Mouse (Mus musculus): ENCODE data around the gene Gab3. TPM values are rescaled to one million over a fixed set of nuclear protein-coding genes. Genes with fewer than 3 reads are reported as not detected.
A peak's percentile ranks its signal among the peaks of the same experiment; 100 is the strongest.

The Gab3 gene
- total and polyA plus RNA-seq, 3 experiments: 1.1 to 1.3 (median 1.2) TPM

- no peaks in the 10 kb centered on the region for H3K36me3 ChIP-seq (ENCODE audit: control insufficient read depth, insufficient read depth, low read length)
- WGBS: 70% methylated on average over 3 of the region's 3 CpGs
Measured at GRCm38 (mm10) chrX:75125606-75126005, 40.3 kb upstream of the Gab3 start.

GRCm38 (mm10) chrX:75115550-75115949, 30.3 kb upstream of the Gab3 start:
- Histone ChIP-seq H3K79me2 (replicated peaks; ENCODE audit: control insufficient read depth, insufficient read depth, low read length) (no peaks in the 10 kb centered on the region), H3K9ac (ENCODE audit: low read depth, low read length) (no peak overlapping the region)
- intact Hi-C loops (cut with DNase I): no loop called here

More at GRCm38 (mm10) chrX:75125606-75126005, 40.3 kb upstream of the Gab3 start:
- Histone ChIP-seq H3K4me1 (ENCODE audit: control insufficient read depth, insufficient read depth, low read length) (no peaks in the 10 kb centered on the region; the same call in 1 of the 2 replicates), H3K79me2 (replicated peaks; ENCODE audit: control insufficient read depth, insufficient read depth, low read length) (no peaks in the 10 kb centered on the region), H3K27ac (no peak overlapping the region), H3K9ac (ENCODE audit: low read depth, low read length) (no peak overlapping the region), H3K4me3 (no peak overlapping the region), H3K27me3 (ENCODE audit: control insufficient read depth, insufficient read depth, low read length) (no peaks in the 10 kb centered on the region)
- intact Hi-C loops (cut with DNase I): no loop called here
- no peak for DNase-seq
- TF ChIP-seq EP300 (IDR thresholded peaks at IDR 0.05; ENCODE audit: insufficient read depth, low read depth, low read length) (no peak), POLR2A (IDR thresholded peaks at IDR 0.05; ENCODE audit: insufficient read depth, low read depth, low read length) (no peak), CTCF (IDR thresholded peaks at IDR 0.05) (no peak)

GRCm38 (mm10) chrX:75102293-75102692, 17.0 kb upstream of the Gab3 start:
- H3K4me1 ChIP-seq (ENCODE audit: control insufficient read depth, insufficient read depth, low read length): no peaks in the 10 kb centered on the region
- H3K27me3 ChIP-seq (ENCODE audit: control insufficient read depth, insufficient read depth, low read length): no peaks in the 10 kb centered on the region
- H3K36me3 ChIP-seq (ENCODE audit: control insufficient read depth, insufficient read depth, low read length): no peaks in the 10 kb centered on the region
- DNase-seq: no peak
- intact Hi-C loops (cut with DNase I): no loop called here
- H3K9ac ChIP-seq (ENCODE audit: low read depth, low read length): no peak overlapping the region
- H3K27ac ChIP-seq: no peak overlapping the region
- WGBS: 84% methylated on average over 6 of the region's 6 CpGs
- TF ChIP-seq CTCF (IDR thresholded peaks at IDR 0.05) (no peak), POLR2A (IDR thresholded peaks at IDR 0.05; ENCODE audit: insufficient read depth, low read depth, low read length) (no peak), EP300 (IDR thresholded peaks at IDR 0.05; ENCODE audit: insufficient read depth, low read depth, low read length) (no peak)
- H3K79me2 ChIP-seq (replicated peaks; ENCODE audit: control insufficient read depth, insufficient read depth, low read length): no peaks in the 10 kb centered on the region
- H3K4me3 ChIP-seq: no peak overlapping the region

More at GRCm38 (mm10) chrX:75115550-75115949, 30.3 kb upstream of the Gab3 start:
- TF ChIP-seq EP300 (IDR thresholded peaks at IDR 0.05; ENCODE audit: insufficient read depth, low read depth, low read length) (no peak), CTCF (IDR thresholded peaks at IDR 0.05) (no peak), POLR2A (IDR thresholded peaks at IDR 0.05; ENCODE audit: insufficient read depth, low read depth, low read length) (no peak)
- no peaks in the 10 kb centered on the region for H3K27me3 ChIP-seq (ENCODE audit: control insufficient read depth, insufficient read depth, low read length)
- H3K36me3 ChIP-seq (ENCODE audit: control insufficient read depth, insufficient read depth, low read length): no peaks in the 10 kb centered on the region
- H3K27ac ChIP-seq: no peak overlapping the region
- no peak overlapping the region for H3K4me3 ChIP-seq
- DNase-seq: no peak
- H3K4me1 ChIP-seq (ENCODE audit: control insufficient read depth, insufficient read depth, low read length): no peaks in the 10 kb centered on the region

GRCm38 (mm10) chrX:75098799-75099198, 13.5 kb upstream of the Gab3 start:
- Histone ChIP-seq H3K36me3 (ENCODE audit: control insufficient read depth, insufficient read depth, low read length) (no peaks in the 10 kb centered on the region), H3K27me3 (ENCODE audit: control insufficient read depth, insufficient read depth, low read length) (no peaks in the 10 kb centered on the region), H3K79me2 (replicated peaks; ENCODE audit: control insufficient read depth, insufficient read depth, low read length) (no peaks in the 10 kb centered on the region), H3K4me1 (ENCODE audit: control insufficient read depth, insufficient read depth, low read length) (no peaks in the 10 kb centered on the region), H3K27ac (no peak overlapping the region), H3K9ac (ENCODE audit: low read depth, low read length) (no peak overlapping the region), H3K4me3 (no peak overlapping the region)
- intact Hi-C loops (cut with DNase I): loop anchor here (5.0 kb wide), 2 partner anchors 71 to 284 kb away; partner anchors contain the start of genes F8 and Fundc2
- no peak for DNase-seq
- no peak for TF ChIP-seq EP300 (IDR thresholded peaks at IDR 0.05; ENCODE audit: insufficient read depth, low read depth, low read length)
- TF ChIP-seq POLR2A (IDR thresholded peaks at IDR 0.05; ENCODE audit: insufficient read depth, low read depth, low read length): no peak
- TF ChIP-seq CTCF (IDR thresholded peaks at IDR 0.05): no peak
- 89% methylated on average over 8 of the region's 8 CpGs for WGBS

- Histone ChIP-seq H3K4me1 (ENCODE audit: control insufficient read depth, insufficient read depth, low read length) (no peaks in the 10 kb centered on the region), H3K79me2 (replicated peaks; ENCODE audit: control insufficient read depth, insufficient read depth, low read length) (no peaks in the 10 kb centered on the region), H3K36me3 (ENCODE audit: control insufficient read depth, insufficient read depth, low read length) (no peaks in the 10 kb centered on the region), H3K4me3 (peak overlapping the region; percentile 59), H3K27ac (peak overlapping the region; percentile 56), H3K9ac (ENCODE audit: low read depth, low read length) (peak overlapping the region; percentile 45), H3K27me3 (ENCODE audit: control insufficient read depth, insufficient read depth, low read length) (no peaks in the 10 kb centered on the region)
- TF ChIP-seq CTCF (IDR thresholded peaks at IDR 0.05) (no peak), POLR2A (IDR thresholded peaks at IDR 0.05; ENCODE audit: insufficient read depth, low read depth, low read length) (no peak), EP300 (IDR thresholded peaks at IDR 0.05; ENCODE audit: insufficient read depth, low read depth, low read length) (no peak)
- intact Hi-C loops (cut with DNase I): loop anchor here (5.0 kb wide), 2 partner anchors 69 to 286 kb away; partner anchors contain the start of genes F8 and Fundc2
- 13% methylated on average over 23 of the region's 23 CpGs for WGBS
- peak in 1 of 2 experiments; percentile 5 for DNase-seq
Measured at GRCm38 (mm10) chrX:75096163-75096770, 11.0 kb upstream of the Gab3 start.
